13 mouse cellular contexts compared by ENCODE assay signal in genomic region chr16:37989796-37990195, GRCm38 (mm10).
DNase-seq lines count a peak whose midpoint lies in the region; ATAC-seq lines count a peak whose summit lies in the region.
"Had no signal": no experiment of that assay in that cellular context is flagged by ENCODE, and none has a peak within 500 bp of the region (broad histone marks: within the 10 kb centered on the region; RNA-seq: fewer than 3 reads in every experiment).

No protein-coding gene starts in this region.

- H3K27me3 ChIP-seq in hindbrain, embryonic 10.5 days (ENCODE audit: insufficient read depth, poor library complexity, severe bottlenecking) = no peaks in the 10 kb centered on the region
- no peaks in the 10 kb centered on the region for H3K27me3 ChIP-seq in hindbrain, embryonic 16.5 days (replicated peaks; ENCODE audit: control insufficient read depth, insufficient read depth, low read length)
- H3K27me3 ChIP-seq in neural tube, embryonic 11.5 days (ENCODE audit: control insufficient read depth, insufficient read depth, low read length) = no peaks in the 10 kb centered on the region
- no peaks in the 10 kb centered on the region for H3K27me3 ChIP-seq in neural tube, embryonic 15.5 days (replicated peaks)
- H3K27me3 ChIP-seq in hindbrain, embryonic 14.5 days (ENCODE audit: control insufficient read depth, insufficient read depth, low read length) = no peaks in the 10 kb centered on the region
- no peaks in the 10 kb centered on the region for H3K27me3 ChIP-seq in stomach, embryonic 16.5 days (ENCODE audit: control insufficient read depth, insufficient read depth, low read length)
- H3K27me3 ChIP-seq: heart, embryonic 15.5 days; stomach, embryonic 15.5 days had no signal

- no peaks in the 10 kb centered on the region for H3K9me3 ChIP-seq in hindbrain, embryonic 10.5 days
- H3K9me3 ChIP-seq in hindbrain, embryonic 16.5 days (ENCODE audit: control insufficient read depth, low read length) = no peaks in the 10 kb centered on the region
- H3K9me3 ChIP-seq in neural tube, embryonic 11.5 days (ENCODE audit: control insufficient read depth, low read length) = no peaks in the 10 kb centered on the region
- H3K9me3 ChIP-seq in neural tube, embryonic 15.5 days (replicated peaks) = no peaks in the 10 kb centered on the region
- H3K9me3 ChIP-seq in hindbrain, embryonic 14.5 days (ENCODE audit: control insufficient read depth, low read length) = no peaks in the 10 kb centered on the region
- H3K9me3 ChIP-seq in stomach, embryonic 16.5 days (replicated peaks; ENCODE audit: control insufficient read depth, low read length) = no peaks in the 10 kb centered on the region
- H3K9me3 ChIP-seq: heart, embryonic 15.5 days; stomach, embryonic 15.5 days had no signal

- H3K4me1 ChIP-seq in hindbrain, embryonic 10.5 days (replicated peaks) = peaks cover 58% of the 10 kb centered on the region
- H3K4me1 ChIP-seq in hindbrain, embryonic 16.5 days (ENCODE audit: control insufficient read depth, insufficient read depth, low read depth, low read length) = peaks cover 10% of the 10 kb centered on the region
- H3K4me1 ChIP-seq in neural tube, embryonic 11.5 days (ENCODE audit: control insufficient read depth, insufficient read depth, low read length) = peaks cover 25% of the 10 kb centered on the region
- H3K4me1 ChIP-seq in neural tube, embryonic 15.5 days = peaks cover 22% of the 10 kb centered on the region
- peaks cover 21% of the 10 kb centered on the region for H3K4me1 ChIP-seq in hindbrain, embryonic 14.5 days (replicated peaks; ENCODE audit: control insufficient read depth, insufficient read depth, low read length)
- H3K4me1 ChIP-seq in stomach, embryonic 16.5 days (ENCODE audit: control insufficient read depth, insufficient read depth, low read length) = peaks cover 7% of the 10 kb centered on the region; the same call in 1 of the 2 replicates
- H3K4me1 ChIP-seq: stomach, embryonic 15.5 days had no signal

- H3K27ac ChIP-seq in hindbrain, embryonic 10.5 days = peak overlapping the region; percentile 87
- no peak overlapping the region for H3K27ac ChIP-seq in hindbrain, embryonic 16.5 days (ENCODE audit: low read depth, low read length)
- H3K27ac ChIP-seq in neural tube, embryonic 11.5 days (ENCODE audit: low read depth, low read length) = peak overlapping the region; percentile 90
- no peak overlapping the region for H3K27ac ChIP-seq in neural tube, embryonic 15.5 days (replicated peaks)
- peak overlapping the region; percentile 89 for H3K27ac ChIP-seq in hindbrain, embryonic 14.5 days
- H3K27ac ChIP-seq in stomach, embryonic 16.5 days (ENCODE audit: low read length) = no peak overlapping the region
- H3K27ac ChIP-seq: heart, embryonic 15.5 days; stomach, embryonic 15.5 days had no signal

- H3K9ac ChIP-seq in hindbrain, embryonic 16.5 days (ENCODE audit: low read depth, low read length) = no peak overlapping the region
- no peak overlapping the region for H3K9ac ChIP-seq in neural tube, embryonic 11.5 days (ENCODE audit: low read length)
- H3K9ac ChIP-seq in neural tube, embryonic 15.5 days (replicated peaks) = no peak overlapping the region
- H3K9ac ChIP-seq in hindbrain, embryonic 14.5 days = no peak overlapping the region
- no peak overlapping the region for H3K9ac ChIP-seq in stomach, embryonic 16.5 days (ENCODE audit: low read length)
- H3K9ac ChIP-seq: heart, embryonic 15.5 days; liver, postnatal 0 days; stomach, embryonic 15.5 days had no signal

- H3K36me3 ChIP-seq in hindbrain, embryonic 10.5 days = no peaks in the 10 kb centered on the region
- no peaks in the 10 kb centered on the region for H3K36me3 ChIP-seq in hindbrain, embryonic 16.5 days (ENCODE audit: control insufficient read depth, insufficient read depth, low read length)
- H3K36me3 ChIP-seq in neural tube, embryonic 11.5 days (ENCODE audit: control insufficient read depth, insufficient read depth, low read length) = no peaks in the 10 kb centered on the region
- H3K36me3 ChIP-seq in neural tube, embryonic 15.5 days = no peaks in the 10 kb centered on the region
- H3K36me3 ChIP-seq in hindbrain, embryonic 14.5 days (replicated peaks; ENCODE audit: control insufficient read depth, insufficient read depth) = no peaks in the 10 kb centered on the region
- H3K36me3 ChIP-seq in stomach, embryonic 16.5 days (ENCODE audit: control insufficient read depth, insufficient read depth, low read length) = no peaks in the 10 kb centered on the region
- H3K36me3 ChIP-seq: heart, embryonic 15.5 days; stomach, embryonic 15.5 days had no signal

- H3K4me3 ChIP-seq in hindbrain, embryonic 10.5 days = no peak overlapping the region
- H3K4me3 ChIP-seq in hindbrain, embryonic 16.5 days (ENCODE audit: low read length) = no peak overlapping the region
- no peak overlapping the region for H3K4me3 ChIP-seq in neural tube, embryonic 11.5 days (ENCODE audit: low read depth, low read length)
- H3K4me3 ChIP-seq in neural tube, embryonic 15.5 days (replicated peaks) = no peak overlapping the region
- no peak overlapping the region for H3K4me3 ChIP-seq in hindbrain, embryonic 14.5 days (replicated peaks; ENCODE audit: low read length)
- H3K4me3 ChIP-seq in stomach, embryonic 16.5 days (replicated peaks; ENCODE audit: low read length) = no peak overlapping the region
- H3K4me3 ChIP-seq: heart, embryonic 15.5 days; stomach, embryonic 15.5 days had no signal

- no peak overlapping the region for H3K4me2 ChIP-seq in hindbrain, embryonic 16.5 days (ENCODE audit: low read length)
- no peak overlapping the region for H3K4me2 ChIP-seq in neural tube, embryonic 11.5 days (ENCODE audit: low read depth)
- no peak overlapping the region for H3K4me2 ChIP-seq in neural tube, embryonic 15.5 days
- H3K4me2 ChIP-seq in hindbrain, embryonic 14.5 days (replicated peaks) = no peak overlapping the region
- no peak overlapping the region for H3K4me2 ChIP-seq in stomach, embryonic 16.5 days (ENCODE audit: low read depth, low read length)
- H3K4me2 ChIP-seq: heart, embryonic 15.5 days; stomach, embryonic 15.5 days had no signal

- 81% methylated on average over 3 of the region's 3 CpGs for WGBS in hindbrain, embryonic 10.5 days
- WGBS in hindbrain, embryonic 16.5 days = 76% methylated on average over 3 of the region's 3 CpGs
- 80% methylated on average over 3 of the region's 3 CpGs for WGBS in neural tube, embryonic 11.5 days
- 81% methylated on average over 3 of the region's 3 CpGs for WGBS in neural tube, embryonic 15.5 days
- 76% methylated on average over 3 of the region's 3 CpGs for WGBS in hindbrain, embryonic 14.5 days
- WGBS in stomach, embryonic 16.5 days = 52% methylated on average over 3 of the region's 3 CpGs

- no peak for ATAC-seq in hindbrain, embryonic 16.5 days
- no peak for ATAC-seq in neural tube, embryonic 11.5 days (ENCODE audit: insufficient read depth, low FRiP score, low TSS enrichment)
- no peak for ATAC-seq in neural tube, embryonic 15.5 days (ENCODE audit: low FRiP score)
- no peak for ATAC-seq in hindbrain, embryonic 14.5 days (ENCODE audit: low FRiP score)
- peak; percentile 34; the same call in 1 of the 2 replicates for ATAC-seq in stomach, embryonic 16.5 days (ENCODE audit: insufficient read depth, low FRiP score)
- ATAC-seq: liver, postnatal 0 days had no signal

- DNase-seq in hindbrain, embryonic 10.5 days (ENCODE audit: low spot score) = no peak
- no peak for DNase-seq in neural tube, embryonic 11.5 days (ENCODE audit: low spot score)
- DNase-seq in hindbrain, embryonic 14.5 days (ENCODE audit: low spot score) = no peak
- DNase-seq in urinary bladder, postnatal 4 days (ENCODE audit: low spot score in 2 of 2) = no peak
- DNase-seq in urinary bladder, adult 18-20 months (ENCODE audit: low spot score in 2 of 2) = no peak
- DNase-seq: cerebellum, adult 11-12 months; cerebellum, postnatal 36 days; liver, postnatal 0 days had no signal

Comparison
In these comparisons a context has a peak if more than half of its experiments do, and no peak if none do; other contexts are left out.
1. H3K27ac ChIP-seq: peak in hindbrain, embryonic 10.5 days (single experiment), neural tube, embryonic 11.5 days (single experiment) and hindbrain, embryonic 14.5 days (single experiment); none in hindbrain, embryonic 16.5 days (single experiment), neural tube, embryonic 15.5 days (single experiment) and stomach, embryonic 16.5 days (single experiment).